Mouse (Mus musculus) erythroblast, adult 5-6 weeks (primary cell): ENCODE measurements around the gene Ltb4r2. TPM values are rescaled to one million over a fixed set of nuclear protein-coding genes. Genes with fewer than 3 reads are reported as not detected.

Source experiments
- ATAC-seq: replicated peaks from 2 replicates; pipeline ENCODE4 v1.8.0; 2016; ENCODE audit warnings: moderate number of reproducible peaks, mild to moderate bottlenecking, moderate TSS enrichment, inconsistent platforms; ENCODE audit not compliant: poor library complexity, low FRiP score, severe bottlenecking
- total RNA-seq, 2 experiments: library from RNA; stranded (forward) in 1 of 2; stranded (reverse) in 1 of 2; fragments of 150-400 nt in 1 of 2; fragments of 200-764, 138-1000 nt in 1 of 2; gene quantifications; 2 replicates each; pipeline versions ENCODE4 v1.2.3 to v1.2.4; 2015 to 2017; ENCODE audit warnings: low replicate concordance in 2 of 2

Gene Ltb4r2
- total RNA-seq, 2 experiments from 2014 or later: not detected

- no peak for ATAC-seq
These were observed 16.6 kb downstream of the Ltb4r2 start for GRCm38 (mm10) chr14:55777806-55778205.

GRCm38 (mm10) chr14:55778686-55779085 is 17.5 kb downstream of the Ltb4r2 start:
- no peak for ATAC-seq

GRCm38 (mm10) chr14:55779656-55780055 is 18.4 kb downstream of the Ltb4r2 start:
- no peak for ATAC-seq

GRCm38 (mm10) chr14:55780736-55781135 is 19.5 kb downstream of the Ltb4r2 start:
- no peak for ATAC-seq

- ATAC-seq: peak; percentile 50; the same call in 1 of the 2 replicates
These were observed 20.1 kb downstream of the Ltb4r2 start for GRCm38 (mm10) chr14:55781310-55781709.

GRCm38 (mm10) chr14:55782361-55782960 is 21.2 kb downstream of the Ltb4r2 start:
- no peak for ATAC-seq

GRCm38 (mm10) chr14:55783171-55783957 is 22.1 kb downstream of the Ltb4r2 start:
- no peak for ATAC-seq

- ATAC-seq: no peak
These were observed 22.7 kb downstream of the Ltb4r2 start, which contains the start of gene Adcy4 for GRCm38 (mm10) chr14:55783958-55784235. Gene Adcy4 (minus strand): TSS chr14:55784095.

- ATAC-seq: no peak
These were observed 24.0 kb downstream of the Ltb4r2 start for GRCm38 (mm10) chr14:55785195-55785594.

- ATAC-seq: no peak
These were observed 26.5 kb downstream of the Ltb4r2 start for GRCm38 (mm10) chr14:55787731-55788130.

- ATAC-seq: no peak; the same call in 1 of the 2 replicates
These were observed 27.2 kb downstream of the Ltb4r2 start, which contains the start of gene Ripk3 for GRCm38 (mm10) chr14:55788256-55789050. Gene Ripk3 (minus strand): TSS chr14:55788865.

- ATAC-seq: no peak
These were observed 32.2 kb downstream of the Ltb4r2 start for GRCm38 (mm10) chr14:55793461-55793860.

- no peak for ATAC-seq
These were observed 32.7 kb downstream of the Ltb4r2 start for GRCm38 (mm10) chr14:55793946-55794345.

- ATAC-seq: no peak
These were observed 34.3 kb downstream of the Ltb4r2 start for GRCm38 (mm10) chr14:55795380-55796163.

Other genes with a start within 250 kb of the Ltb4r2 start
Only the 30 nearest of the 34 such genes appear.
- not detected in 2 replicates for gene Fitm1, start 185.8 kb upstream of the Ltb4r2 start, total RNA-seq (2015; ENCODE audit: low replicate concordance)
- not detected in 2 replicates for gene Fitm1, start 185.8 kb upstream of the Ltb4r2 start, total RNA-seq (2017; ENCODE audit: low replicate concordance)
- gene Psme1, start 183.3 kb upstream of the Ltb4r2 start, total RNA-seq (2015; ENCODE audit: low replicate concordance): 271 and 301 TPM in 2 replicates
- gene Psme1, start 183.3 kb upstream of the Ltb4r2 start, total RNA-seq (2017; ENCODE audit: low replicate concordance): 107 and 147 TPM in 2 replicates
- 10.9 TPM in 1 of 2 replicates, not detected in the other for gene Emc9, start 176.1 kb upstream of the Ltb4r2 start, total RNA-seq (2015; ENCODE audit: low replicate concordance)
- 2.6 and 3.6 TPM in 2 replicates for gene Emc9, start 176.1 kb upstream of the Ltb4r2 start, total RNA-seq (2017; ENCODE audit: low replicate concordance)
- 74.0 and 102 TPM in 2 replicates for gene Psme2, start 170.3 kb upstream of the Ltb4r2 start, total RNA-seq (2015; ENCODE audit: low replicate concordance)
- gene Psme2, start 170.3 kb upstream of the Ltb4r2 start, total RNA-seq (2017; ENCODE audit: low replicate concordance): 83.1 and 86.1 TPM in 2 replicates
- gene Rnf31, start 169.7 kb upstream of the Ltb4r2 start, total RNA-seq (2015; ENCODE audit: low replicate concordance): 6.5 and 9.4 TPM in 2 replicates
- gene Rnf31, start 169.7 kb upstream of the Ltb4r2 start, total RNA-seq (2017; ENCODE audit: low replicate concordance): 7.1 and 8.9 TPM in 2 replicates
- gene Irf9, start 157.9 kb upstream of the Ltb4r2 start, total RNA-seq (2015; ENCODE audit: low replicate concordance): 65.1 and 69.8 TPM in 2 replicates
- 104 and 106 TPM in 2 replicates for gene Irf9, start 157.9 kb upstream of the Ltb4r2 start, total RNA-seq (2017; ENCODE audit: low replicate concordance)
- gene Rec8, start 143.4 kb upstream of the Ltb4r2 start, total RNA-seq (2015; ENCODE audit: low replicate concordance): 1.7 TPM in 1 of 2 replicates, not detected in the other
- gene Rec8, start 143.4 kb upstream of the Ltb4r2 start, total RNA-seq (2017; ENCODE audit: low replicate concordance): 0.84 and 2.2 TPM in 2 replicates
- 3.7 and 29.7 TPM in 2 replicates for gene Ipo4, start 125.5 kb upstream of the Ltb4r2 start, total RNA-seq (2015; ENCODE audit: low replicate concordance)
- gene Ipo4, start 125.5 kb upstream of the Ltb4r2 start, total RNA-seq (2017; ENCODE audit: low replicate concordance): 7.0 and 13.8 TPM in 2 replicates
- 0.96 and 5.4 TPM in 2 replicates for gene Gm49378, start 123.5 kb upstream of the Ltb4r2 start, total RNA-seq (2015; ENCODE audit: low replicate concordance)
- gene Gm49378, start 123.5 kb upstream of the Ltb4r2 start, total RNA-seq (2017; ENCODE audit: low replicate concordance): 5.4 TPM in 1 of 2 replicates, not detected in the other
- gene Tm9sf1, start 117.6 kb upstream of the Ltb4r2 start, total RNA-seq (2015; ENCODE audit: low replicate concordance): 9.6 and 14.2 TPM in 2 replicates
- 12.0 and 20.5 TPM in 2 replicates for gene Tm9sf1, start 117.6 kb upstream of the Ltb4r2 start, total RNA-seq (2017; ENCODE audit: low replicate concordance)
- gene Tssk4, start 111.2 kb upstream of the Ltb4r2 start, total RNA-seq (2015; ENCODE audit: low replicate concordance): 0.84 TPM in 1 of 2 replicates, not detected in the other
- 0.28 and 0.68 TPM in 2 replicates for gene Tssk4, start 111.2 kb upstream of the Ltb4r2 start, total RNA-seq (2017; ENCODE audit: low replicate concordance)
- gene Mdp1, start 100.9 kb upstream of the Ltb4r2 start, total RNA-seq (2015; ENCODE audit: low replicate concordance): 4.6 and 10.4 TPM in 2 replicates
- 7.1 and 8.4 TPM in 2 replicates for gene Mdp1, start 100.9 kb upstream of the Ltb4r2 start, total RNA-seq (2017; ENCODE audit: low replicate concordance)
- gene Gmpr2, start 89.5 kb upstream of the Ltb4r2 start, total RNA-seq (2015; ENCODE audit: low replicate concordance): 1.5 and 2.7 TPM in 2 replicates
- 6.9 and 8.5 TPM in 2 replicates for gene Gmpr2, start 89.5 kb upstream of the Ltb4r2 start, total RNA-seq (2017; ENCODE audit: low replicate concordance)
- gene Nedd8, start 89.3 kb upstream of the Ltb4r2 start, total RNA-seq (2015; ENCODE audit: low replicate concordance): 89.5 and 91.3 TPM in 2 replicates
- 66.5 and 67.1 TPM in 2 replicates for gene Nedd8, start 89.3 kb upstream of the Ltb4r2 start, total RNA-seq (2017; ENCODE audit: low replicate concordance)
- 7.7 and 10.2 TPM in 2 replicates for gene Tinf2, start 79.6 kb upstream of the Ltb4r2 start, total RNA-seq (2015; ENCODE audit: low replicate concordance)
- gene Tinf2, start 79.6 kb upstream of the Ltb4r2 start, total RNA-seq (2017; ENCODE audit: low replicate concordance): 12.9 and 13.1 TPM in 2 replicates
- 0.96 TPM in 1 of 2 replicates, not detected in the other for gene Tgm1, start 47.5 kb upstream of the Ltb4r2 start, total RNA-seq (2015; ENCODE audit: low replicate concordance)
- 0.14 and 0.85 TPM in 2 replicates for gene Tgm1, start 47.5 kb upstream of the Ltb4r2 start, total RNA-seq (2017; ENCODE audit: low replicate concordance)
- gene Rabggta, start 39.2 kb upstream of the Ltb4r2 start, total RNA-seq (2015; ENCODE audit: low replicate concordance): 2.3 and 5.4 TPM in 2 replicates
- 2.1 and 2.2 TPM in 2 replicates for gene Rabggta, start 39.2 kb upstream of the Ltb4r2 start, total RNA-seq (2017; ENCODE audit: low replicate concordance)
- 22.4 and 27.1 TPM in 2 replicates for gene Dhrs1, start 15.7 kb upstream of the Ltb4r2 start, total RNA-seq (2015; ENCODE audit: low replicate concordance)
- gene Dhrs1, start 15.7 kb upstream of the Ltb4r2 start, total RNA-seq (2017; ENCODE audit: low replicate concordance): 3.9 and 14.9 TPM in 2 replicates
- gene Nop9, start 15.7 kb upstream of the Ltb4r2 start, total RNA-seq (2015; ENCODE audit: low replicate concordance): 6.5 and 11.3 TPM in 2 replicates
- gene Nop9, start 15.7 kb upstream of the Ltb4r2 start, total RNA-seq (2017; ENCODE audit: low replicate concordance): 3.7 and 3.9 TPM in 2 replicates
- 2.1 TPM in 1 of 2 replicates, not detected in the other for gene Cideb, start 3.0 kb upstream of the Ltb4r2 start, total RNA-seq (2015; ENCODE audit: low replicate concordance)
- 0.94 TPM in 1 of 2 replicates, not detected in the other for gene Cideb, start 3.0 kb upstream of the Ltb4r2 start, total RNA-seq (2017; ENCODE audit: low replicate concordance)
- gene Ltb4r1, start 4.5 kb downstream of the Ltb4r2 start, total RNA-seq (2015; ENCODE audit: low replicate concordance): 6.3 and 14.8 TPM in 2 replicates
- gene Ltb4r1, start 4.5 kb downstream of the Ltb4r2 start, total RNA-seq (2017; ENCODE audit: low replicate concordance): 9.3 and 21.8 TPM in 2 replicates
- gene Adcy4, start 22.7 kb downstream of the Ltb4r2 start, total RNA-seq (2015; ENCODE audit: low replicate concordance): not detected in 2 replicates
- gene Adcy4, start 22.7 kb downstream of the Ltb4r2 start, total RNA-seq (2017; ENCODE audit: low replicate concordance): not detected in 2 replicates
- 17.1 and 22.6 TPM in 2 replicates for gene Ripk3, start 27.4 kb downstream of the Ltb4r2 start, total RNA-seq (2015; ENCODE audit: low replicate concordance)
- 6.7 and 7.2 TPM in 2 replicates for gene Ripk3, start 27.4 kb downstream of the Ltb4r2 start, total RNA-seq (2017; ENCODE audit: low replicate concordance)
- not detected in 2 replicates for gene Nfatc4, start 61.7 kb downstream of the Ltb4r2 start, total RNA-seq (2015; ENCODE audit: low replicate concordance)
- gene Nfatc4, start 61.7 kb downstream of the Ltb4r2 start, total RNA-seq (2017; ENCODE audit: low replicate concordance): not detected in 2 replicates
- gene Nynrin, start 92.6 kb downstream of the Ltb4r2 start, total RNA-seq (2015; ENCODE audit: low replicate concordance): 0.38 and 0.84 TPM in 2 replicates
- 0.42 and 0.77 TPM in 2 replicates for gene Nynrin, start 92.6 kb downstream of the Ltb4r2 start, total RNA-seq (2017; ENCODE audit: low replicate concordance)
- gene Cbln3, start 123.0 kb downstream of the Ltb4r2 start, total RNA-seq (2015; ENCODE audit: low replicate concordance): not detected in 2 replicates
- gene Cbln3, start 123.0 kb downstream of the Ltb4r2 start, total RNA-seq (2017; ENCODE audit: low replicate concordance): 0.14 TPM in 1 of 2 replicates, not detected in the other
- gene Khnyn, start 123.5 kb downstream of the Ltb4r2 start, total RNA-seq (2015; ENCODE audit: low replicate concordance): 30.7 and 36.4 TPM in 2 replicates
- 122 and 126 TPM in 2 replicates for gene Khnyn, start 123.5 kb downstream of the Ltb4r2 start, total RNA-seq (2017; ENCODE audit: low replicate concordance)
- gene Sdr39u1, start 138.9 kb downstream of the Ltb4r2 start, total RNA-seq (2015; ENCODE audit: low replicate concordance): 1.3 TPM in 2 replicates
- 3.5 and 10.6 TPM in 2 replicates for gene Sdr39u1, start 138.9 kb downstream of the Ltb4r2 start, total RNA-seq (2017; ENCODE audit: low replicate concordance)
- gene Cma1, start 183.2 kb downstream of the Ltb4r2 start, total RNA-seq (2015; ENCODE audit: low replicate concordance): not detected in 2 replicates
- gene Cma1, start 183.2 kb downstream of the Ltb4r2 start, total RNA-seq (2017; ENCODE audit: low replicate concordance): not detected in 2 replicates
- not detected in 2 replicates for gene Cma2, start 189.6 kb downstream of the Ltb4r2 start, total RNA-seq (2015; ENCODE audit: low replicate concordance)
- gene Cma2, start 189.6 kb downstream of the Ltb4r2 start, total RNA-seq (2017; ENCODE audit: low replicate concordance): not detected in 2 replicates